Comparison of ENCODE assay signal across 22 mouse cellular contexts in the genomic region with DNA sequence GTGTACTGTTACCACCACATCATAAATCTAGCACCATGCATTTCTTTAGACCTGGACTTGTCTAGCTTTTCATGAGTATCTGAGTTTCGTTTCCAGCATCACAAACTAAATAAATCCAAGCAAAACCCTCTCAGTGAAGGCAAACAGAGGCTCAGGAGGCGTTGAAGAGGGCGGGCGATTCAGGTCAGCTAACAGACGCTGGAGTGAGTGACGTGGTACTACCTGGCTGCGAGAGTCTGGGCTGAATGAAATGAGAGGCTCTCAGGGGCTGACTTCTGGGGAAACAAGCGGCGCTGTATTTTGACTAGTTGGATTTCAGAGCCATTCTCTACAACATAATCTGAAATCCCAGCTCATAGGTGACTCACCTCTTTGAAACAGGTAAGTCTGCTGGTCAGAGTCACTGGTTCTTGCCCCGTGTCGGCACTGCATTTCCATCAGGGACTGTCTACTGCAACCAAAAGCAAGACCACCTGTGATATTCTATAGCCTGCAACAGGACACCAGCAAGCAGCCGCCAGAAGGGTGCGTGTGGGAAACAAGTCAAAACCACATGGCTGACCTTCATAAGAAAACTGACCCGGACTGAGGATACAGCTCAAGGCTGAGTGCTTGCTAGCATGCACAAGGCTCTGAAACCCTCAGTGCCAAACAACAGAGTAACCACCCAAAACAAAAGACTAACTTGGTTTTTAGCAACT. TPM values are rescaled to one million over a fixed set of nuclear protein-coding genes. Genes with fewer than 3 reads are reported as not detected.
DNase-seq lines count a peak whose midpoint lies in the region; ATAC-seq and TF ChIP-seq lines count a peak whose summit lies in the region.
"Had no signal": no experiment of that assay in that cellular context is flagged by ENCODE, and none has a peak within 500 bp of the region (broad histone marks: within the 10 kb centered on the region; RNA-seq: fewer than 3 reads in every experiment).

No protein-coding gene starts in this region.

- intact Hi-C loops in gastrocnemius, adult 2 months (cut with DNase I): no loop called here

- 59% methylated on average over 14 of the region's 14 CpGs for WGBS in limb, embryonic 12.5 days
- 85% methylated on average over 14 of the region's 14 CpGs for WGBS in hindbrain, embryonic 13.5 days

- no peaks in the 10 kb centered on the region for H3K9me3 ChIP-seq in limb, embryonic 12.5 days
- no peaks in the 10 kb centered on the region for H3K9me3 ChIP-seq in hindbrain, embryonic 13.5 days

- H3K4me2 ChIP-seq in limb, embryonic 12.5 days: no peak overlapping the region
- no peak overlapping the region for H3K4me2 ChIP-seq in hindbrain, embryonic 13.5 days
- H3K4me2 ChIP-seq: heart, embryonic 11.5 days; limb, embryonic 13.5 days; midbrain, embryonic 11.5 days had no signal

- no peaks in the 10 kb centered on the region for H3K27me3 ChIP-seq in limb, embryonic 12.5 days
- no peaks in the 10 kb centered on the region for H3K27me3 ChIP-seq in hindbrain, embryonic 13.5 days
- H3K27me3 ChIP-seq: limb, embryonic 13.5 days had no signal

- no peak for ATAC-seq in limb, embryonic 12.5 days (ENCODE audit: insufficient number of reproducible peaks, insufficient read depth, low FRiP score, low TSS enrichment, low read depth)
- no peak for ATAC-seq in hindbrain, embryonic 13.5 days (ENCODE audit: low FRiP score)
- ATAC-seq: forebrain, embryonic 16.5 days; hindbrain, postnatal 0 days had no signal

- H3K4me3 ChIP-seq in gastrocnemius, adult 2 months: no peak overlapping the region; the same call in 1 of the 2 replicates
- H3K4me3 ChIP-seq in limb, embryonic 12.5 days (replicated peaks): no peak overlapping the region
- no peak overlapping the region for H3K4me3 ChIP-seq in hindbrain, embryonic 13.5 days
- H3K4me3 ChIP-seq: erythroblast, embryonic 14.5 days; limb, embryonic 13.5 days; myocyte had no signal

- TF ChIP-seq CTCF in gastrocnemius, adult 2 months (IDR thresholded peaks at IDR 0.05): no peak

- peak overlapping the region; percentile 80 for H3K27ac ChIP-seq in gastrocnemius, adult 2 months
- H3K27ac ChIP-seq in limb, embryonic 12.5 days: 0 out of 2 replicates have a peak overlapping the region, but pooled peaks have one; percentile 9
- no peak overlapping the region for H3K27ac ChIP-seq in hindbrain, embryonic 13.5 days
- H3K27ac ChIP-seq: hindbrain, postnatal 0 days; limb, embryonic 13.5 days had no signal

- no peak overlapping the region for H3K9ac ChIP-seq in limb, embryonic 12.5 days (replicated peaks)
- H3K9ac ChIP-seq in hindbrain, embryonic 13.5 days: no peak overlapping the region
- H3K9ac ChIP-seq: limb, embryonic 13.5 days had no signal

- H3K36me3 ChIP-seq in limb, embryonic 12.5 days: no peaks in the 10 kb centered on the region
- H3K36me3 ChIP-seq in hindbrain, embryonic 13.5 days: no peaks in the 10 kb centered on the region
- H3K36me3 ChIP-seq: limb, embryonic 13.5 days had no signal

- DNase-seq in gastrocnemius, adult 2 months: peak; percentile 56
- DNase-seq in gastrocnemius, postnatal 25 days: no peak
- DNase-seq in 416B (ENCODE audit: low read depth): peak; percentile 31
- peak; percentile 47 to 51 for DNase-seq in adrenal gland, postnatal 36 days
- no peak for DNase-seq in frontal cortex, adult 2 months (ENCODE audit: extremely low spot score in 1 of 2, low spot score in 1 of 2)
- DNase-seq: cerebellum, adult 11-12 months; gastrocnemius, postnatal 36 days; heart, postnatal 36 days; kidney, adult 8-10 months; right cerebral cortex, postnatal 25 days; thymus, adult 2 months had no signal

- 0 out of 2 replicates have a peak, but pooled peaks cover 9% of the 10 kb centered on the region for H3K4me1 ChIP-seq in limb, embryonic 12.5 days (replicated peaks)
- H3K4me1 ChIP-seq in hindbrain, embryonic 13.5 days (replicated peaks): no peaks in the 10 kb centered on the region; the same call in 1 of the 2 replicates

RNA-seq across cellular contexts. Expression of gene Mcm10, which starts 11.3 kb away (rescaled TPM):
- total RNA-seq in gastrocnemius, adult 2 months (2021): under 1 TPM in 1 of 2 experiments, not detected in 1; 0.08 TPM
- under 1 TPM; 0.31 to 0.72 TPM for total RNA-seq in gastrocnemius, postnatal 25 days (2021)
- 10 to 100 TPM in 1 of 2 experiments, 1 to 10 TPM in 1; 4.9 to 10.9 TPM for total RNA-seq in adrenal gland, postnatal 36 days (2021)
- polyA plus RNA-seq in limb, embryonic 12.5 days (2016; fragmentation: Nextera tagmentation; extraction: Ambion mirVana): 47.8 and 49.2 TPM in 2 replicates
- 5.8 and 5.9 TPM in 2 replicates for polyA plus RNA-seq in hindbrain, embryonic 13.5 days (2015; fragmentation: Nextera tagmentation; extraction: Ambion mirVana)
- polyA plus RNA-seq in frontal cortex, adult 2 months (2012; rRNA removed): 2.1 and 2.2 TPM in 2 replicates

RNA-seq across cellular contexts. Expression of gene Optn, which starts 40.0 kb away (rescaled TPM):
- total RNA-seq in gastrocnemius, adult 2 months (2021): 10 to 100 TPM; 80.2 to 99.2 TPM
- total RNA-seq in gastrocnemius, postnatal 25 days (2021): 10 to 100 TPM; 58.9 to 62.0 TPM
- total RNA-seq in adrenal gland, postnatal 36 days (2021): 100 to 1,000 TPM in 1 of 2 experiments, 10 to 100 TPM in 1; 60.7 to 162 TPM
- polyA plus RNA-seq in limb, embryonic 12.5 days (2016; fragmentation: Nextera tagmentation; extraction: Ambion mirVana): 5.3 and 5.7 TPM in 2 replicates
- polyA plus RNA-seq in hindbrain, embryonic 13.5 days (2015; fragmentation: Nextera tagmentation; extraction: Ambion mirVana): 9.1 and 11.1 TPM in 2 replicates
- polyA plus RNA-seq in frontal cortex, adult 2 months (2012; rRNA removed): 11.7 and 13.5 TPM in 2 replicates

RNA-seq across cellular contexts. Expression of gene Ucma, which starts 47.9 kb away (rescaled TPM):
- not detected for total RNA-seq in gastrocnemius, adult 2 months (2021)
- not detected for total RNA-seq in gastrocnemius, postnatal 25 days (2021)
- total RNA-seq in adrenal gland, postnatal 36 days (2021): not detected
- polyA plus RNA-seq in limb, embryonic 12.5 days (2016; fragmentation: Nextera tagmentation; extraction: Ambion mirVana): 0.40 TPM in 1 of 2 replicates, not detected in the other
- polyA plus RNA-seq in hindbrain, embryonic 13.5 days (2015; fragmentation: Nextera tagmentation; extraction: Ambion mirVana): 0.55 TPM in 1 of 2 replicates, not detected in the other
- 1.5 and 2.0 TPM in 2 replicates for polyA plus RNA-seq in frontal cortex, adult 2 months (2012; rRNA removed)
- total RNA-seq: common myeloid progenitor, adult 5-6 weeks; gastrocnemius, postnatal 36 days; heart, postnatal 36 days had no signal
- polyA plus RNA-seq: erythroblast, embryonic 14.5 days; forebrain, embryonic 16.5 days; heart, embryonic 11.5 days; large intestine, adult 2 months; midbrain, embryonic 11.5 days had no signal

Comparison
In these comparisons a context has a peak if more than half of its experiments do, and no peak if none do; other contexts are left out.
1. DNase-seq: peak in gastrocnemius, adult 2 months (single experiment), 416B (single experiment) and adrenal gland, postnatal 36 days (2 of 2); none in gastrocnemius, postnatal 25 days (single experiment) and frontal cortex, adult 2 months (0 of 2).